Mouse (Mus musculus): ENCODE measurements around the gene Cep128.

GRCm38 (mm10) chr12:91298700-91299099 lies 85.5 kb downstream of the Cep128 start:
- TF ChIP-seq CTCF (IDR thresholded peaks at IDR 0.05; ENCODE audit: insufficient read depth, low read depth, low read length) (no peak), POLR2A (IDR thresholded peaks at IDR 0.05; ENCODE audit: insufficient read depth, low read depth, low read length) (no peak)
